Mouse (Mus musculus): ENCODE data around the gene Coil. TPM values are rescaled to one million over a fixed set of nuclear protein-coding genes. Genes with fewer than 3 reads are reported as not detected.
A peak's percentile ranks its signal among the peaks of the same experiment; 100 is the strongest.

Coil gene
- polyA plus RNA-seq, 1 experiment from 2014 or later = 26.6 TPM

DNA sequence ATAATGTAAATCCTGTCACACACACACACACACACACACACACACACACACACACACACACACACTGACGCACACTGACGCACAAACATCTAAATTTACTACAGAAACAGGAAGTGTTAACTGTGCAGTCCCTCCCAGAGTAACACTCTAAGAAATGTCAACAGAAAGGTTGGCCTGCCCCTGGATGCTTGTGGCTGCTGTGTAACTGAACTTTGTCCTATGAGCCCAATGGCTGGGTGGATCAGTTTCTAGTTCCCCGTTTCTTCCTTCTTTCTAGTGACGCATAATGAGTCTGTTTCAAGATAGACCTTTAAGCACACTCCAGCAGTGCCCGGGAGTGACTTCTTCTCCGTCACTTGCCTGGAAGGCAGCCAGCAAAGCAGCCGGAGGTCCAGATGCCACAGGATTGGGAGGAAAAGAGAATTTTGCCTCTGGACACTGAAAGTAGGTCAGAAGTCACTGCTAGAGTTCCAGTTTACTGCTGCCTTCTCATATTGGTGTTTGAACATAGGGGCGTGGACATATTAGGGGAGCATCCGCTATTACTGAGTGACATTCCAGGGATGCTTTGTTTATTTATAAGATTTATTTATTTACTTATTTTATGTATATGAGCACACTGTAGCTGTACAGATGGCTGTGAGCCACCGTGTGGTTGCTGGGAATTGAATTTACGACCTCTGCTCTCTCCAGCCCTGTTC lies 54.3 kb downstream of the Coil start:
- no peaks in the 10 kb centered on the region for H3K27me3 ChIP-seq (replicated peaks; ENCODE audit: control insufficient read depth, insufficient read depth, low read length)
- H3K4me2 ChIP-seq (ENCODE audit: low read length) = no peak overlapping the region
- WGBS = 53% methylated on average over 11 of the region's 11 CpGs
- H3K9ac ChIP-seq (ENCODE audit: low read depth, low read length) = no peak overlapping the region
- 0 out of 2 replicates have a peak, but pooled peaks cover 2% of the 10 kb centered on the region for H3K4me1 ChIP-seq (ENCODE audit: control insufficient read depth, insufficient read depth, low read depth, low read length)
- H3K36me3 ChIP-seq (ENCODE audit: control insufficient read depth, insufficient read depth, low read length) = no peaks in the 10 kb centered on the region
- H3K4me3 ChIP-seq (ENCODE audit: low read length) = no peak overlapping the region
- peak; percentile 40; the same call in 1 of the 2 replicates for ATAC-seq
- no peak overlapping the region for H3K27ac ChIP-seq (ENCODE audit: low read depth, low read length)
- H3K9me3 ChIP-seq (ENCODE audit: control insufficient read depth, low read length) = no peaks in the 10 kb centered on the region

- Histone ChIP-seq H3K27me3 (replicated peaks; ENCODE audit: control insufficient read depth, insufficient read depth, low read length) (no peaks in the 10 kb centered on the region), H3K27ac (ENCODE audit: low read depth, low read length) (no peak overlapping the region), H3K4me2 (ENCODE audit: low read length) (no peak overlapping the region), H3K4me1 (ENCODE audit: control insufficient read depth, insufficient read depth, low read depth, low read length) (0 out of 2 replicates have a peak, but pooled peaks cover 2% of the 10 kb centered on the region), H3K36me3 (ENCODE audit: control insufficient read depth, insufficient read depth, low read length) (no peaks in the 10 kb centered on the region), H3K4me3 (ENCODE audit: low read length) (no peak overlapping the region), H3K9me3 (ENCODE audit: control insufficient read depth, low read length) (no peaks in the 10 kb centered on the region), H3K9ac (ENCODE audit: low read depth, low read length) (no peak overlapping the region)
- no peak for ATAC-seq
- 74% methylated on average over 3 of the region's 3 CpGs for WGBS
Measured at GRCm38 (mm10) chr11:89025603-89026002, 55.6 kb downstream of the Coil start.

DNA sequence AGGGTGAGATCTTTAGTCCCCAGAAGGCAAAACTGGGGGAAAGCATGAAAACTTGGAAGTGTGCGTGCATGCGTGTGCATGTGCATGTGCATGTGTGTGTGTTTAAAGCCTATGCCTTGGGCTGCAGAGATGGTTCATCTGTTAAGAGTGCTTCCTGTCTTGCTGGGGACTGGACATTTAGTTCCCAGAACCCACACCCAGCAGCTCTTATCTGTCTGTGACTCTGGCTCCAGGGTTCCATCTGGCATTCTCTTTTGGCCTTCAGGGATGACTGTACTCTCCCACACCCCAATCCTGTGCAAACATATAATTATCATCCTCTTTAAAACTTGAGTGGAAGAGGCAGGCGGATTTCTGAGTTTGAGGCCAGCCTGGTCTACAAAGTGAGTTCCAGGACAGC lies 56.1 kb downstream of the Coil start:
- Histone ChIP-seq H3K4me1 (ENCODE audit: control insufficient read depth, insufficient read depth, low read depth, low read length) (0 out of 2 replicates have a peak, but pooled peaks cover 2% of the 10 kb centered on the region), H3K27ac (ENCODE audit: low read depth, low read length) (no peak overlapping the region)
- ATAC-seq = no peak

GRCm38 (mm10) chr11:89027955-89028361 lies 57.9 kb downstream of the Coil start:
- Histone ChIP-seq H3K27me3 (replicated peaks; ENCODE audit: control insufficient read depth, insufficient read depth, low read length) (no peaks in the 10 kb centered on the region), H3K4me3 (ENCODE audit: low read length) (no peak overlapping the region), H3K9ac (ENCODE audit: low read depth, low read length) (no peak overlapping the region), H3K36me3 (ENCODE audit: control insufficient read depth, insufficient read depth, low read length) (no peaks in the 10 kb centered on the region), H3K9me3 (ENCODE audit: control insufficient read depth, low read length) (no peaks in the 10 kb centered on the region), H3K4me2 (ENCODE audit: low read length) (no peak overlapping the region), H3K4me1 (ENCODE audit: control insufficient read depth, insufficient read depth, low read depth, low read length) (0 out of 2 replicates have a peak, but pooled peaks cover 2% of the 10 kb centered on the region), H3K27ac (ENCODE audit: low read depth, low read length) (no peak overlapping the region)
- WGBS = 70% methylated on average over 10 of the region's 10 CpGs
- no peak for ATAC-seq

More for the DNA sequence above, 56.1 kb downstream of the Coil start:
- Histone ChIP-seq H3K4me3 (ENCODE audit: low read length) (no peak overlapping the region), H3K36me3 (ENCODE audit: control insufficient read depth, insufficient read depth, low read length) (no peaks in the 10 kb centered on the region), H3K4me2 (ENCODE audit: low read length) (no peak overlapping the region), H3K9me3 (ENCODE audit: control insufficient read depth, low read length) (no peaks in the 10 kb centered on the region), H3K27me3 (replicated peaks; ENCODE audit: control insufficient read depth, insufficient read depth, low read length) (no peaks in the 10 kb centered on the region), H3K9ac (ENCODE audit: low read depth, low read length) (no peak overlapping the region)
- 98% methylated on average over 3 of the region's 3 CpGs for WGBS

GRCm38 (mm10) chr11:89028871-89029405 lies 58.9 kb downstream of the Coil start:
- no peak for ATAC-seq
- H3K36me3 ChIP-seq (ENCODE audit: control insufficient read depth, insufficient read depth, low read length) = 0 out of 2 replicates have a peak, but pooled peaks cover 2% of the 10 kb centered on the region
- H3K9ac ChIP-seq (ENCODE audit: low read depth, low read length) = no peak overlapping the region
- no peak overlapping the region for H3K4me2 ChIP-seq (ENCODE audit: low read length)
- WGBS = 65% methylated on average over 10 of the region's 10 CpGs
- 0 out of 2 replicates have a peak, but pooled peaks cover 2% of the 10 kb centered on the region for H3K4me1 ChIP-seq (ENCODE audit: control insufficient read depth, insufficient read depth, low read depth, low read length)
- no peak overlapping the region for H3K27ac ChIP-seq (ENCODE audit: low read depth, low read length)
- H3K27me3 ChIP-seq (replicated peaks; ENCODE audit: control insufficient read depth, insufficient read depth, low read length) = no peaks in the 10 kb centered on the region
- H3K9me3 ChIP-seq (ENCODE audit: control insufficient read depth, low read length) = no peaks in the 10 kb centered on the region
- no peak overlapping the region for H3K4me3 ChIP-seq (ENCODE audit: low read length)

- H3K9me3 ChIP-seq (ENCODE audit: control insufficient read depth, low read length) = no peaks in the 10 kb centered on the region
Measured at GRCm38 (mm10) chr11:89030552-89030951, 60.5 kb downstream of the Coil start.

GRCm38 (mm10) chr11:89031189-89031588 lies 61.1 kb downstream of the Coil start:
- Histone ChIP-seq H3K27me3 (replicated peaks; ENCODE audit: control insufficient read depth, insufficient read depth, low read length) (no peaks in the 10 kb centered on the region), H3K4me1 (ENCODE audit: control insufficient read depth, insufficient read depth, low read depth, low read length) (no peaks in the 10 kb centered on the region), H3K4me2 (ENCODE audit: low read length) (no peak overlapping the region), H3K9me3 (ENCODE audit: control insufficient read depth, low read length) (no peaks in the 10 kb centered on the region), H3K9ac (ENCODE audit: low read depth, low read length) (no peak overlapping the region), H3K4me3 (ENCODE audit: low read length) (no peak overlapping the region), H3K27ac (ENCODE audit: low read depth, low read length) (no peak overlapping the region), H3K36me3 (ENCODE audit: control insufficient read depth, insufficient read depth, low read length) (0 out of 2 replicates have a peak, but pooled peaks cover 2% of the 10 kb centered on the region)
- ATAC-seq = no peak
- 88% methylated on average over 1 of the region's 1 CpGs for whole genome bisulfite sequencing

More at GRCm38 (mm10) chr11:89030552-89030951, 60.5 kb downstream of the Coil start:
- ATAC-seq = no peak
- H3K4me2 ChIP-seq (ENCODE audit: low read length) = no peak overlapping the region
- no peak overlapping the region for H3K27ac ChIP-seq (ENCODE audit: low read depth, low read length)
- no peak overlapping the region for H3K4me3 ChIP-seq (ENCODE audit: low read length)
- 77% methylated on average over 6 of the region's 6 CpGs for WGBS
- H3K4me1 ChIP-seq (ENCODE audit: control insufficient read depth, insufficient read depth, low read depth, low read length) = no peaks in the 10 kb centered on the region
- no peak overlapping the region for H3K9ac ChIP-seq (ENCODE audit: low read depth, low read length)
- 0 out of 2 replicates have a peak, but pooled peaks cover 2% of the 10 kb centered on the region for H3K36me3 ChIP-seq (ENCODE audit: control insufficient read depth, insufficient read depth, low read length)
- H3K27me3 ChIP-seq (replicated peaks; ENCODE audit: control insufficient read depth, insufficient read depth, low read length) = no peaks in the 10 kb centered on the region

- Histone ChIP-seq H3K9me3 (ENCODE audit: control insufficient read depth, low read length) (no peaks in the 10 kb centered on the region), H3K27ac (ENCODE audit: low read depth, low read length) (no peak overlapping the region), H3K4me2 (ENCODE audit: low read length) (no peak overlapping the region), H3K4me3 (ENCODE audit: low read length) (no peak overlapping the region), H3K36me3 (ENCODE audit: control insufficient read depth, insufficient read depth, low read length) (peaks cover 7% of the 10 kb centered on the region; the same call in 1 of the 2 replicates), H3K9ac (ENCODE audit: low read depth, low read length) (no peak overlapping the region), H3K4me1 (ENCODE audit: control insufficient read depth, insufficient read depth, low read depth, low read length) (no peaks in the 10 kb centered on the region), H3K27me3 (replicated peaks; ENCODE audit: control insufficient read depth, insufficient read depth, low read length) (no peaks in the 10 kb centered on the region)
- no peak for ATAC-seq
Measured at GRCm38 (mm10) chr11:89034592-89034991, 64.5 kb downstream of the Coil start.

GRCm38 (mm10) chr11:89035552-89035951 lies 65.5 kb downstream of the Coil start:
- Histone ChIP-seq H3K9ac (ENCODE audit: low read depth, low read length) (no peak overlapping the region), H3K4me3 (ENCODE audit: low read length) (no peak overlapping the region), H3K4me1 (ENCODE audit: control insufficient read depth, insufficient read depth, low read depth, low read length) (no peaks in the 10 kb centered on the region), H3K4me2 (ENCODE audit: low read length) (no peak overlapping the region), H3K27me3 (replicated peaks; ENCODE audit: control insufficient read depth, insufficient read depth, low read length) (no peaks in the 10 kb centered on the region), H3K36me3 (ENCODE audit: control insufficient read depth, insufficient read depth, low read length) (peaks cover 14% of the 10 kb centered on the region), H3K9me3 (ENCODE audit: control insufficient read depth, low read length) (no peaks in the 10 kb centered on the region), H3K27ac (ENCODE audit: low read depth, low read length) (no peak overlapping the region)
- no peak for ATAC-seq
- WGBS = 81% methylated on average over 3 of the region's 3 CpGs

All from hindbrain, embryonic 16.5 days (tissue).